Mouse (Mus musculus) myocyte (in vitro differentiated cells): ENCODE data around the gene Ugt2a3. TPM values are rescaled to one million over a fixed set of nuclear protein-coding genes. Genes with fewer than 3 reads are reported as not detected.

Experiments used
- H3K27me3 ChIP-seq: one replicate; pipeline ENCODE4 v1.6.1; 2011; ENCODE audit not compliant: control insufficient read depth, insufficient read depth, insufficient read length
- H3K36me3 ChIP-seq: one replicate; pipeline ENCODE4 v1.6.1; 2011; ENCODE audit not compliant: control insufficient read depth, insufficient read depth
- H3K4me2 ChIP-seq: one replicate; pipeline ENCODE4 v1.6.1; 2011; ENCODE audit warnings: low read depth, control low read depth
- H3K4me3 ChIP-seq: one replicate; pipeline ENCODE4 v1.5.1; 2011; ENCODE audit warnings: mild to moderate bottlenecking, control low read depth, moderate library complexity
- H3K79me2 ChIP-seq: one replicate; pipeline ENCODE4 v1.6.1; 2011; ENCODE audit not compliant: control insufficient read depth, insufficient read depth
- H3ac ChIP-seq: one replicate; pipeline ENCODE4 v1.6.1; 2011; ENCODE audit not compliant: control insufficient read depth, insufficient read length
- CEBPB ChIP-seq: IDR thresholded peaks from 2 replicates; pipeline ENCODE4 v1.6.1; 2011; ENCODE audit warnings: mild to moderate bottlenecking, moderate library complexity; ENCODE audit not compliant: poor library complexity, insufficient read depth, severe bottlenecking
- E2F4 ChIP-seq: IDR thresholded peaks from one replicate; pipeline ENCODE4 v1.6.1; 2011; ENCODE audit warnings: mild to moderate bottlenecking, control low read depth, moderate library complexity; ENCODE audit not compliant: insufficient read depth
- MAX ChIP-seq: IDR thresholded peaks from one replicate; pipeline ENCODE4 v1.6.1; 2011; ENCODE audit warnings: low read depth, mild to moderate bottlenecking, control low read depth
- MYOD1 ChIP-seq, 3 experiments: IDR thresholded peaks; one replicate each; pipeline ENCODE4 v1.6.1; 2011; ENCODE audit warnings: control low read depth in 2 of 3, low read depth in 2 of 3, mild to moderate bottlenecking in 2 of 3, moderate library complexity in 1 of 3; ENCODE audit not compliant: insufficient read length in 2 of 3, control insufficient read depth in 1 of 3
- MYOG ChIP-seq, 3 experiments: IDR thresholded peaks; one replicate each; pipeline ENCODE4 v1.6.1; 2011; ENCODE audit warnings: control low read depth in 2 of 3, low read depth in 2 of 3, mild to moderate bottlenecking in 2 of 3; ENCODE audit not compliant: insufficient read length in 2 of 3, control insufficient read depth in 1 of 3, insufficient read depth in 1 of 3
- POLR2A ChIP-seq: IDR thresholded peaks from one replicate; pipeline ENCODE4 v1.6.1; 2011; ENCODE audit warnings: low read depth, mild to moderate bottlenecking, control low read depth, moderate library complexity; ENCODE audit not compliant: insufficient read length
- POLR2AphosphoS2 ChIP-seq: IDR thresholded peaks from one replicate; pipeline ENCODE4 v1.6.1; 2011; ENCODE audit warnings: low read depth, control low read depth; ENCODE audit not compliant: insufficient read length
- REST ChIP-seq: IDR thresholded peaks from one replicate; pipeline ENCODE4 v1.6.1; 2011; ENCODE audit warnings: mild to moderate bottlenecking, control low read depth, moderate library complexity; ENCODE audit not compliant: insufficient read depth, insufficient read length
- SRF ChIP-seq: IDR thresholded peaks from one replicate; pipeline ENCODE4 v1.6.1; 2011; ENCODE audit warnings: low read depth; ENCODE audit not compliant: control insufficient read depth, insufficient read length
- TCF12 ChIP-seq: IDR thresholded peaks from one replicate; pipeline ENCODE4 v1.6.1; 2011; ENCODE audit warnings: mild to moderate bottlenecking, control low read depth; ENCODE audit not compliant: poor library complexity, insufficient read depth, severe bottlenecking
- TCF3 ChIP-seq: IDR thresholded peaks from one replicate; pipeline ENCODE4 v1.6.1; 2011; ENCODE audit warnings: low read depth, control low read depth; ENCODE audit not compliant: insufficient read length
- USF1 ChIP-seq: IDR thresholded peaks from one replicate; pipeline ENCODE4 v1.6.1; 2011; ENCODE audit warnings: low read depth, mild to moderate bottlenecking, control low read depth, moderate library complexity
- polyA plus RNA-seq: library from polyadenylated mRNA; unstranded; fragments of >200 nt; fragmentation: generic; extraction: Trizol; gene quantifications from one replicate; pipeline ENCODE4 v1.2.1, GENCODE M21; 2012; ENCODE audit warnings: missing spikeins

Ugt2a3 gene
- polyA plus RNA-seq, 1 experiment, result not detected

DNA sequence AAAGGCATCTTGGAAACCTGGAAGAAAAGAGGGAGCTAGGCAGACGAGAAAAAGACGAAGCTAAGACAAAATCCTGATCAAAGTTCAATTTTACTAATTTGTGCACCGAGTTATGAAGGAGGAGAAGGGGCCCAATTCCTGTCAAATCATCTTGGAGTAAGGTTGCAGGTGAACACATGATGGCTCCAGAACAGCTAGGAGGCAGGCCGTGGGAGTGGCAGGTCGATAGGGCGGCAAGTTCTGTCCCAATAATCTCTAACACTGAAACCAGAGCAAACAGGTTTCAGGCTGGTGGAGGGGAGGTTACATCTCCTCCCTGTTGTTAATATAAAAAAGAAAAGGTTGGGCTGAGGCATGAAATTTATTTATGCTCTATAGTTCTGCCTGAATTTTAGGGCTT is 61.4 kb downstream of the Ugt2a3 start:
- no peak for TF ChIP-seq POLR2A
- no peak for TF ChIP-seq TCF3
- TF ChIP-seq POLR2AphosphoS2, result no peak
- TF ChIP-seq MAX, result no peak
- no peak for TF ChIP-seq TCF12
- TF ChIP-seq E2F4, result no peak
- TF ChIP-seq SRF, result no peak
- TF ChIP-seq USF1, result no peak
- TF ChIP-seq REST, result no peak
- TF ChIP-seq CEBPB, result no peak
- TF ChIP-seq MYOG (IDR thresholded peaks at IDR 0.05; ENCODE audit: control insufficient read depth in 1 of 3, insufficient read depth in 1 of 3, insufficient read length in 2 of 3, low read depth in 2 of 3), result no peak
- no peak for TF ChIP-seq MYOD1 (IDR thresholded peaks at IDR 0.05; ENCODE audit: control insufficient read depth in 1 of 3, insufficient read length in 2 of 3, low read depth in 2 of 3)
- no peak overlapping the region for H3K4me3 ChIP-seq

More for the DNA sequence above, 61.4 kb downstream of the Ugt2a3 start:
- Histone ChIP-seq H3K27me3 (no peaks in the 10 kb centered on the region), H3K36me3 (no peaks in the 10 kb centered on the region), H3ac (no peak overlapping the region), H3K4me2 (no peak overlapping the region), H3K79me2 (no peaks in the 10 kb centered on the region)

Other genes with a start within 250 kb of the Ugt2a3 start
- gene Ugt2b36, start 244.6 kb downstream of the Ugt2a3 start, polyA plus RNA-seq, result not detected
- not detected for gene Ugt2b5, start 196.9 kb downstream of the Ugt2a3 start, polyA plus RNA-seq
- not detected for gene Ugt2b37, start 82.4 kb downstream of the Ugt2a3 start, polyA plus RNA-seq
- not detected for gene Ugt2b38, start 87.0 kb upstream of the Ugt2a3 start, polyA plus RNA-seq
- gene Ugt2a2, start 145.1 kb upstream of the Ugt2a3 start, polyA plus RNA-seq, result not detected
- not detected for gene Gm43638, start 149.6 kb upstream of the Ugt2a3 start, polyA plus RNA-seq
- gene Ugt2a1, start 153.7 kb upstream of the Ugt2a3 start, polyA plus RNA-seq, result not detected
- gene Sult1b1, start 201.0 kb upstream of the Ugt2a3 start, polyA plus RNA-seq, result not detected
- not detected for gene Sult1d1, start 231.8 kb upstream of the Ugt2a3 start, polyA plus RNA-seq